Mouse (Mus musculus): Measurements from ENCODE around the gene Angptl3. TPM values are rescaled to one million over a fixed set of nuclear protein-coding genes. Genes with fewer than 3 reads are reported as not detected.

The Angptl3 gene
- 0.09 TPM in 1 of 2 replicates, not detected in the other for total RNA-seq (2012; rRNA removed)

- in situ Hi-C loops (cut with MboI; ENCODE audit: low sequenced_read_pairs in 2 of 2, unreplicated experiment in 2 of 2), result no loop called here
- no peak for DNase-seq (ENCODE audit: low read depth, low spot score)
- Histone ChIP-seq H3K9me3 (ENCODE audit: control insufficient read depth, insufficient read depth, low read depth, low read length) (no peaks in the 10 kb centered on the region), H3K36me3 (ENCODE audit: control insufficient read depth, insufficient read depth, low read length, poor library complexity, severe bottlenecking) (no peaks in the 10 kb centered on the region), H3K4me3 (ENCODE audit: insufficient read depth in 1 of 2, low read depth in 1 of 2, low read length in 2 of 2, poor library complexity in 1 of 2, severe bottlenecking in 1 of 2) (no peak within 1 kb of the TSS), H3K27ac (ENCODE audit: insufficient read depth, low read depth, low read length, poor library complexity, severe bottlenecking) (no peak within 1 kb of the TSS), H3K9ac (ENCODE audit: insufficient read depth, low read depth, low read length, poor library complexity, severe bottlenecking) (no peak within 1 kb of the TSS), H3K4me1 (ENCODE audit: control insufficient read depth in 2 of 2, insufficient read depth in 2 of 2, low read length in 2 of 2, poor library complexity in 1 of 2) (no peaks in the 10 kb centered on the region)
- TF ChIP-seq ZC3H11A (IDR thresholded peaks at IDR 0.05; ENCODE audit: borderline replicate concordance, low read depth, low read length) (no peak), HCFC1 (IDR thresholded peaks at IDR 0.05; ENCODE audit: borderline replicate concordance, insufficient read depth, low read length) (no peak), ZNF384 (IDR thresholded peaks at IDR 0.05; ENCODE audit: low read depth, low read length) (no peak), CHD2 (IDR thresholded peaks at IDR 0.05; ENCODE audit: low read depth, low read length) (no peak), MAFK (IDR thresholded peaks at IDR 0.05; ENCODE audit: insufficient read depth, low read depth, low read length) (no peak)
These were observed at the start of gene Angptl3 for GRCm38 (mm10) chr4:99030686-99031085. Gene Angptl3 (plus strand): TSS chr4:99030954.

GRCm38 (mm10) chr4:98984701-98985100 is 46.1 kb upstream of the Angptl3 start:
- Histone ChIP-seq H3K36me3 (ENCODE audit: control insufficient read depth, insufficient read depth, low read length, poor library complexity, severe bottlenecking) (no peaks in the 10 kb centered on the region), H3K4me3 (ENCODE audit: insufficient read depth in 1 of 2, low read depth in 1 of 2, low read length in 2 of 2, poor library complexity in 1 of 2, severe bottlenecking in 1 of 2) (no peak overlapping the region), H3K9me3 (ENCODE audit: control insufficient read depth, insufficient read depth, low read depth, low read length) (no peaks in the 10 kb centered on the region), H3K27ac (ENCODE audit: insufficient read depth, low read depth, low read length, poor library complexity, severe bottlenecking) (no peak overlapping the region), H3K4me1 (ENCODE audit: control insufficient read depth in 2 of 2, insufficient read depth in 2 of 2, low read length in 2 of 2, poor library complexity in 1 of 2) (no peaks in the 10 kb centered on the region), H3K9ac (ENCODE audit: insufficient read depth, low read depth, low read length, poor library complexity, severe bottlenecking) (no peak overlapping the region)
- in situ Hi-C loops (cut with MboI; ENCODE audit: low sequenced_read_pairs in 2 of 2, unreplicated experiment in 2 of 2), result no loop called here
- TF ChIP-seq CHD2 (IDR thresholded peaks at IDR 0.05; ENCODE audit: low read depth, low read length), result no peak
- no peak for TF ChIP-seq ZC3H11A (IDR thresholded peaks at IDR 0.05; ENCODE audit: borderline replicate concordance, low read depth, low read length)
- no peak for TF ChIP-seq ZNF384 (IDR thresholded peaks at IDR 0.05; ENCODE audit: low read depth, low read length)
- TF ChIP-seq HCFC1 (IDR thresholded peaks at IDR 0.05; ENCODE audit: borderline replicate concordance, insufficient read depth, low read length), result no peak
- TF ChIP-seq MAFK (IDR thresholded peaks at IDR 0.05; ENCODE audit: insufficient read depth, low read depth, low read length), result no peak
- no peak for DNase-seq (ENCODE audit: low read depth, low spot score)

GRCm38 (mm10) chr4:98993491-98993890 is 37.3 kb upstream of the Angptl3 start:
- Histone ChIP-seq H3K36me3 (ENCODE audit: control insufficient read depth, insufficient read depth, low read length, poor library complexity, severe bottlenecking) (no peaks in the 10 kb centered on the region), H3K9ac (ENCODE audit: insufficient read depth, low read depth, low read length, poor library complexity, severe bottlenecking) (no peak overlapping the region), H3K27ac (ENCODE audit: insufficient read depth, low read depth, low read length, poor library complexity, severe bottlenecking) (no peak overlapping the region), H3K9me3 (ENCODE audit: control insufficient read depth, insufficient read depth, low read depth, low read length) (no peaks in the 10 kb centered on the region), H3K4me1 (ENCODE audit: control insufficient read depth in 2 of 2, insufficient read depth in 2 of 2, low read length in 2 of 2, poor library complexity in 1 of 2) (no peaks in the 10 kb centered on the region), H3K4me3 (ENCODE audit: insufficient read depth in 1 of 2, low read depth in 1 of 2, low read length in 2 of 2, poor library complexity in 1 of 2, severe bottlenecking in 1 of 2) (no peak overlapping the region)
- DNase-seq (ENCODE audit: low read depth, low spot score), result no peak
- no peak for TF ChIP-seq ZNF384 (IDR thresholded peaks at IDR 0.05; ENCODE audit: low read depth, low read length)
- TF ChIP-seq HCFC1 (IDR thresholded peaks at IDR 0.05; ENCODE audit: borderline replicate concordance, insufficient read depth, low read length), result no peak
- TF ChIP-seq CHD2 (IDR thresholded peaks at IDR 0.05; ENCODE audit: low read depth, low read length), result no peak
- in situ Hi-C loops (cut with MboI; ENCODE audit: low sequenced_read_pairs in 2 of 2, unreplicated experiment in 2 of 2), result no loop called here

- TF ChIP-seq MAFK (IDR thresholded peaks at IDR 0.05; ENCODE audit: insufficient read depth, low read depth, low read length) (no peak), ZC3H11A (IDR thresholded peaks at IDR 0.05; ENCODE audit: borderline replicate concordance, low read depth, low read length) (no peak), CHD2 (IDR thresholded peaks at IDR 0.05; ENCODE audit: low read depth, low read length) (no peak), ZNF384 (IDR thresholded peaks at IDR 0.05; ENCODE audit: low read depth, low read length) (no peak), HCFC1 (IDR thresholded peaks at IDR 0.05; ENCODE audit: borderline replicate concordance, insufficient read depth, low read length) (no peak)
- Histone ChIP-seq H3K36me3 (ENCODE audit: control insufficient read depth, insufficient read depth, low read length, poor library complexity, severe bottlenecking) (no peaks in the 10 kb centered on the region), H3K9me3 (ENCODE audit: control insufficient read depth, insufficient read depth, low read depth, low read length) (no peaks in the 10 kb centered on the region), H3K9ac (ENCODE audit: insufficient read depth, low read depth, low read length, poor library complexity, severe bottlenecking) (no peak overlapping the region), H3K4me3 (ENCODE audit: insufficient read depth in 1 of 2, low read depth in 1 of 2, low read length in 2 of 2, poor library complexity in 1 of 2, severe bottlenecking in 1 of 2) (no peak overlapping the region), H3K4me1 (ENCODE audit: control insufficient read depth in 2 of 2, insufficient read depth in 2 of 2, low read length in 2 of 2, poor library complexity in 1 of 2) (peaks cover 0 to 2% of the 10 kb centered on the region in 2 experiments; a peak in 1 of 4 replicates), H3K27ac (ENCODE audit: insufficient read depth, low read depth, low read length, poor library complexity, severe bottlenecking) (no peak overlapping the region)
- no peak for DNase-seq (ENCODE audit: low read depth, low spot score)
- in situ Hi-C loops (cut with MboI; ENCODE audit: low sequenced_read_pairs in 2 of 2, unreplicated experiment in 2 of 2), result no loop called here
These were observed 25.2 kb upstream of the Angptl3 start for GRCm38 (mm10) chr4:99005574-99005973.

- no peaks in the 10 kb centered on the region for H3K36me3 ChIP-seq (ENCODE audit: control insufficient read depth, insufficient read depth, low read length, poor library complexity, severe bottlenecking)
- no peaks in the 10 kb centered on the region for H3K9me3 ChIP-seq (ENCODE audit: control insufficient read depth, insufficient read depth, low read depth, low read length)
- no peak overlapping the region for H3K27ac ChIP-seq (ENCODE audit: insufficient read depth, low read depth, low read length, poor library complexity, severe bottlenecking)
- no peak for DNase-seq (ENCODE audit: low read depth, low spot score)
- TF ChIP-seq ZNF384 (IDR thresholded peaks at IDR 0.05; ENCODE audit: low read depth, low read length) (no peak), MAFK (IDR thresholded peaks at IDR 0.05; ENCODE audit: insufficient read depth, low read depth, low read length) (no peak), ZC3H11A (IDR thresholded peaks at IDR 0.05; ENCODE audit: borderline replicate concordance, low read depth, low read length) (no peak)
- no peak overlapping the region for H3K9ac ChIP-seq (ENCODE audit: insufficient read depth, low read depth, low read length, poor library complexity, severe bottlenecking)
- in situ Hi-C loops (cut with MboI; ENCODE audit: low sequenced_read_pairs in 2 of 2, unreplicated experiment in 2 of 2), result no loop called here
- peaks cover 0 to 2% of the 10 kb centered on the region in 2 experiments; a peak in 1 of 4 replicates for H3K4me1 ChIP-seq (ENCODE audit: control insufficient read depth in 2 of 2, insufficient read depth in 2 of 2, low read length in 2 of 2, poor library complexity in 1 of 2)
- no peak overlapping the region for H3K4me3 ChIP-seq (ENCODE audit: insufficient read depth in 1 of 2, low read depth in 1 of 2, low read length in 2 of 2, poor library complexity in 1 of 2, severe bottlenecking in 1 of 2)
These were observed 24.4 kb upstream of the Angptl3 start for GRCm38 (mm10) chr4:99006319-99006718.
